Mouse (Mus musculus): Measurements from ENCODE around the gene Tbc1d20. TPM values are rescaled to one million over a fixed set of nuclear protein-coding genes. Genes with fewer than 3 reads are reported as not detected.

Gene Tbc1d20
- polyA plus RNA-seq, 1 experiment, result 42.7 TPM

DNA sequence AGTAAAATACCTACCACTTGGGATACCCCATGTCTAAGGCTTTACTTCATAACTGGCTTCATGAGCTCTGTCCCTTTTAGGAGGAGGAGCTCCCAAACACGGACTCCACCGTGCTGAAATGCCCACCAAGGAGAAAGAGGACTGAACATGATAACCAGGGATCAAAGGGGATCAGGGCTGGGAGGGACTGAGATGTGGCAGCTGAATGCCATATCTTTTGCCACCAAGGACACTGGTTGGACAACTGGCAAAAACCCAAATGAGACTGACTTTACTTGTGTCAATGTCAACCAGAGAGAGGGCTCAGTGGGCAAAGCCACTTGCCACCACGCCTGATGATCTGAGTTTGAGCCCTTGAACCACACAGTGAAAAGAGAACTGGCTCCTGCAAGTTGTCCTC, 31.2 kb downstream of the Tbc1d20 start:
- no peak for DNase-seq (ENCODE audit: extremely low spot score in 1 of 2, low spot score in 1 of 2)

DNA sequence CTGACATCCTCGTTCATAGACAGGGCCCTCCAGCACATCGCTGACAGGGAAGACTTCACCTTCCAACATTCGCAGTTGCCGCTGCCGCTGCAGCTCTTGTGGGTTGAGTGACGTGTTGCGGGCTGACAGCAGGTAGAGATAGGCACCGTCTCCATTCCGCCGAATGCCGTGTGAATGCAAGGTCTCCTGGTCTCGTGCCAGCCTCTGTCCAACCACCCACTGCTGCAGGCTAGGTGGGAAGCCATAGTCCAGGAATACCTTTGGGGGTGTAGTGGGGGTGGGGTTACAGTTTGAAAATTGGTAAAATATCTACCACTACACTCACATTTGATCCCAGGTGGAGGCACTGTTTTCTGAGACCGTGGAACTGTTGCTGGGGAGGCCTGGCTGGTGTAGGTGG, 32.5 kb downstream of the Tbc1d20 start:
- no peak for DNase-seq (ENCODE audit: extremely low spot score in 1 of 2, low spot score in 1 of 2)

DNA sequence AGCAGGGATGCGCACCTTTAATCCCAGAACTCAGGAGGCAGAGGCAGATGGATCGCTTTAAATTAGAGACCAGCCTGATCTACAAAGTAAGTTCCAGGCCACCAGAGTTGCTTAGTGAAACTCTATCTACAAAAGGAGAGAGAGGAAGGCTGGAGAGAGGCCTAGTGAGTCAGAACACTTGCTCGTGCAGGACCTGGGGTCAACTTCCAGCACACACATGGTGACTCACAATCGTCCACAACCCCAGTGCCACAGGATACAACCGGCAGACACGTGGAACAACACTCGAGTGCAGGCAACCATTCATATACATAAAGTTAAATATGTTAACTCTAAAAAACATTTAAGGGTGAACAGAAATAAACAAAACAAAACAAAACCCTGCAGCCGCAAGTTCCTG, 33.0 kb downstream of the Tbc1d20 start:
- no peak for DNase-seq (ENCODE audit: extremely low spot score in 1 of 2, low spot score in 1 of 2)

DNA sequence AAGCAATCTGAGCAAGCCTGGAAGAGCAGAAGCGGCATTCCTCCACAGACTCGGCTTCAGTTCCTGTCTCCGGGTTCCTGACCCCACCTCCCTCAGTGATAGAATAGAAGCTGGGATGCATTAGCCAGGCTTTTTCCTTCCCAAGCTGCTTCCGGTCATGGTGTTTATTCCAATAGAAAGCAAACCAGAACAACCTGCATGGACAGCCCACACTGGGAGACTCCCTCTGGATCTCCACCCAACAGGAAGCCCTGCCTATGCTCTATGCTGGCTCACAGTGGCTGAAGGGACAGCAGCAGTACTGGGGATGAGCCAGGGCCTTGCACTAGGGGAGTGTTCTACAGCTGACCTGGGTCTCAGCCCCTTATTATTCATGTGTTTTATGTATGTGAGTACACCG, 34.4 kb downstream of the Tbc1d20 start:
- no peak for DNase-seq (ENCODE audit: extremely low spot score in 1 of 2, low spot score in 1 of 2)

DNA sequence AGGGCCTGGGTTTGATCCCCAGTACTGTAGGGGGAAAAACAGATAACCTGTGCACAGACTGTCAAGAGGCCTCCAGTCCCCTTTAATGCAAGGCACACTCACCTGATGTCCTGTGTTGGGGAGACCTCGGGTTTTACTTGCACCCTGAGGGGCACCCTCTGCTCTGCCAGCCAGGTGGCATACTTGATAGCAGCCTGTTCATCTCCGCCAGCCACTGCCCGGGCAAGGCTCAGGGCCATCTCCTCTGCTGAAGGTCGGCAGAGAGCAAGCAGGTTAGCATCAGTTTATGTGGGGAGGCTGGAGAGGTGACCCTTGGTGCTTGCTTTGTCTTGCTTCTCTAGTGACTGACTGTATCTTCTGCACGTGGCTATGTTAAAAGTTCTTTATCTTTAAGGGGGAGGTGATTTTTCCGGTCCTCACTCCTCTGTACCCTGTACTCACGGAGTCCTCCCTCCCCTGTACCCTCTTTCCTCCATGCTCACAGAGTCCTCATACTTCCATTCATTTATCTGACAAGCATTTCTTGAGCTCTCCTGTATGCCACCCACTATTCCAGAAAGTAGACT, 37.3 kb downstream of the Tbc1d20 start:
- DNase-seq (ENCODE audit: extremely low spot score in 1 of 2, low spot score in 1 of 2), result no peak

DNA sequence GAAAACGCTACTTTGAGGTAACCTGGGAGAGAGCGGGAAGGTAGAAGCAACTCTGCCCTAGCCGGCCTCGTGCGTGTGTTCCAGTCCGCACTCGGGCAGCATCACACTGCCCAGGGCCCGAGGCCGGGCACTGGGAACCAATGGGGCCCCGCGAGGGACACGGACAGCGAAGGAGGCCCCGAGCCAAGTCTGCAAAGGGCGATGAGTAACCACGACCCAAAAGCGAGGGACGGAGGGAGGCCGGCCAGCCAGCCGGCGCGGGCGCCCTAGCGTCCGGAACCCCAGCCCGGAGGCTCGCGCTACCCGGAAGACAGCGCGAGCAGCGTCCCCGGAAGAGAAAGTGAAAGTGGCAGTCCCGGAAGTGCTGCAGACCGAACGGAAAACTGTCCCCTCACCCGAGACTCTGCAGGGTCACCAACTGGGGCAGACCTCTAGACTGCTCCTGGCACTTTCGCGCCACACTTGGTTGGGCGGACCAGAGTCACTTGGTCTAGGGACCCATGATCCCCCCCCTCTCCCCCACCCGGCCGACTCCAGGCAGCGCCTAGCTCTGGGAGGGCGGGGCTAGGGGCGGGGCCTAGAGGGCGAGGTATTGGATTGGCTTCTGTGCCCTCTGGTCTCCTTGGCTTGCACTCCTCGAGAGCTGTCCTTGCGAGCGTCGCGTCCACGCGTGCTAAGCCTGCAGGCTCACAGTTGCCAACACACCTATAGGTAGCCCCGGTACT, 38.6 kb downstream of the Tbc1d20 start, which contains the start of gene Rbck1:
Gene Rbck1, minus strand, starts transcription at position 553 of the 725 bp plus-strand sequence.
- DNase-seq (ENCODE audit: extremely low spot score in 1 of 2, low spot score in 1 of 2), result peak; percentile 84

DNA sequence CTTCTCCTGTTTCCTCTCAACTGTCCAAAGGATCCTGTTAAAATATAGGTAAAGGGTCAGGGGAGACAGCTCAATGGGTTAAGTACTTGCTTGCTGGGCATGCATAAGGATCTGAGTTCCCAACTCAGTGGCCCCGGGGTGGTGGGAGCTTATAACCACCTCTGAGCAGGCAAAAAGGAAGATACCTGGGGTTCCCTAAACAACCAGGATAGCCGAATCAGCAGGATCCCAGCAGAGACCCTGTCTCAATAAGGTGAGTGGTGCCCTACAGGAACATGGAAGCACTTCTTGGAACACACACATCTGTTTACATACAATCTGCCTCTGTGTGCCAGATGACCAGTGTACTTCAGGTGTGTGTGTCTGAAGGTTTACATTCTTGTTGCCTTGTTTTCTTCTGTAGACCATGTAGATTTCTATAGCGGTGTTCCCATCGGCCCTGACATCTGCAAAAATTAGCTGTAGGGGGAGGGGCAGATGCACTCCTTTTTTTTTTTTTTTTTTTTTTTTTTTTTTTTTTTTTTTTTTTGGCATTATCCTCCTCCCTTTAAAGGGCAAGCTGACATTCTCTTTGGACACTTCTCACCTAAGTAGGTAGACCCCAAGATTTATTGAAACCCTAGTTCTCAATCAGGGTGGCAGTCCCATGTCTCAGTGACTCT, 39.8 kb downstream of the Tbc1d20 start:
- no peak for DNase-seq (ENCODE audit: extremely low spot score in 1 of 2, low spot score in 1 of 2)

DNA sequence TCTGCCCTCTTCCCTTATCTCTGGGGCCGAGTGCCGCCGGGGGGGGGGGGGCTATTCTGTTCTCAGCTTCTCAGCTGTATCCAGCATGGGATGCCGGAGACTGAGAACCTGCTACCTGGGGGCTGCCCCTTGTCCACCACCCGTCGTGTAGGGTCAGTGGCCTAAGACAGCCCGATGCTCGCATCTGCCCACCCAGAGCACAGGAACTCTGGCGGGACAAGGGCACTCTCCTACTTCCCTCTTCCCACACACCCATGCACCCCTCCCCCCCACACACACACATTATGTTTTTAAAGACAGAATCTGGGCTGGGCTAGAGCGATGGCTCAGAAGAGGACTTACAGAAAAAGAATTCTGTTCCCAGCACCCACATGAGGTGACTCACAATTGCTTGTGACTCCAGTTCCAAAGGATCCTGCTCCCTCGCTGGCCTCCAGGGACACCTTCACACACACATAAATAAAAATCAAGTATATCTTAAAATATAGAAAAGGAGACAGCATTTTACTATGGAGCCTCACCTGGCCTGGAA, 41.7 kb downstream of the Tbc1d20 start:
- peak in 1 of 2 experiments; percentile 26 for DNase-seq (ENCODE audit: extremely low spot score in 1 of 2, low spot score in 1 of 2)

DNA sequence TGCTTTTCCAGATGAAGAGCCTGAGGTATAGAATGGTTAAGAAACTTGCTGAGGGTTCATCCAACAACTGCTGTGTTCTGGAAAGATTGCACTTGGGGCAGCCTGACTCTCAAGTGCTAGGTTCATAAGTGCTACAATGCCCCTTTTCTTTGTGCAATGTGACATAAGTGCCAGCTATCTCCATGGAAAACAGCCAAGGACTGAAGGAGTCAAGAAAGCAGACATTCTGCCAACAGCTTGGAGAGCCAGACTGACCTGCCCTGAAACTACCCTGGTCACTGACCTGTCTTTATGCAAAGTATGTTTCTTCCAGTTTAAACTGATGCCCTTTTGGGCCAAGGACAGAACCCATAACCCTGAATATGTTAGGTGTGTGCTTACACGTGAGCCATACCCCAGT, 43.2 kb downstream of the Tbc1d20 start:
- DNase-seq (ENCODE audit: extremely low spot score in 1 of 2, low spot score in 1 of 2), result no peak

DNA sequence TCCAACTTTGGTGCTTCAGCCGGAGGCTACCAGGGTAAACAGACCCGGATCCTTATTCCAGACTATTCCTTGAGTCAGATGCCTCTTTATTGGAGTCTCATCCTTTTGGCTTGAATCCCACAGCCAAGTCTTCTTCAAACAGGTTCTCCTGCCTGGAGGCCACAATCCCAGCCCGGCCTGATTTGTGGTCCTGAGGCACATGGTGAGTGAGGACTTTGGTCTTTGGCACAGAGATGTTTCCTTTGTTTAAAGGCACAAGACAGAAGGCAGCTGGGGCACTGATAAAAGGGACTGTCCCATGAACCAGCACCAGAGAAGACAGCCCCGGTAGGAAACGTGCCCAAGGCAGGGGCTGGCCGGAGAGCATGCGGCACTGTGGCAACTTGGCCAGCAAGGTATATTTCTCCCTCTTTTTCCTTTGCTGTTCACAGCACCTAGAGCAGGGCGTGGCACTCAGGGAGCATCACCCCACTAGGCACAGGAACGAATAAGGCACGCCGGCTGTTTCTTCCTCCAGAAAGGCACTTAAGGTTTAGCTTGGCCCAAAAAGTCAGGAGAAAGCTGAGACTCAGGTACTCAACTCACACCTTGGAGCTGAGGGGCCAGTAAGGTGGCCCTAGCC, 44.1 kb downstream of the Tbc1d20 start:
- DNase-seq (ENCODE audit: extremely low spot score in 1 of 2, low spot score in 1 of 2), result no peak

DNA sequence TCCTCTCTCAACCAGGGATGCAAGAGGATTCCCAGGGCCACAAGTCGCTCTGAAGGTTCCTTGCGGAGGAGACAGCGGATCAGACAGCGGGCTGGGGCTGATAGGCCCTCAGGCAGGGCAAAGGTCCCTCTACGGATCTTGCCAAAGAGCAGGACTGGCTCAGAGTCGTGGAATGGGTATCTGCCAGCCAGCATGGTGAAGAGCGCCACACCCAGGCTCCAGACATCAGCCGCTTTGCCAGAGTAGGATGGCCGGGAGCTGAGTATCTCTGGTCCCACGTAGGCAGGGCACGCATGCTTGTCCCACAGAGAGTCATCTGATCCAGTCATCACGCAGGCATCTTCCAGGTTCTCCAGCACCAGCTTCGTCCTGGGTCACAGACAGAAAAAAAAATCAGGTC, 44.7 kb downstream of the Tbc1d20 start:
- DNase-seq (ENCODE audit: extremely low spot score in 1 of 2, low spot score in 1 of 2), result no peak

DNA sequence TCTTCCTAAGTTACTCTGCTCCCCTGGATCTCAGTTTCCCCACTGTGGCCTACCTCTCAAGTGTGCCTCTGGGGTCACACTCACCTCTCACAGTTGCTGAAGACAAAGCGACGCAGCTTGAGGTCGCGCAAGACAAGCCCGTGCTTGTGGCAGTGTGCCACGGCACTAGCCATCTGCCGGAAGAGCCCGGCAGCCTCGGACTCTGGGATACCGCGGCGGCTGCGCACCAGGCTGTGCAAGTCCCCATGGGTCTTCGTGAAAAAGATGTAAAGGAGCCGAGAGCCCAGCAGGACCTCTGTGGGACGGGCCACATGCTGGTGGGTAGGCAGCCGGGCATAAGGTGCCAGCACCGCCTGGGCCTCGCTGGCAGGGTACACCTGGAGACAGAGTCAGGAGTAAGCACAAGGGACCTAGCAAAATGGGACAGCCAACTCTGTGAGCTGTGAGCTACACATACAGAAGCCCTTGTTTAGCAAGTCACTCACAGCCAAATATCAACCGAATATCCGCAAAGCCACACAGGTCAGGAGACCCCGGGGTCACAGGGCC, 46.1 kb downstream of the Tbc1d20 start:
- no peak for DNase-seq (ENCODE audit: extremely low spot score in 1 of 2, low spot score in 1 of 2)

DNA sequence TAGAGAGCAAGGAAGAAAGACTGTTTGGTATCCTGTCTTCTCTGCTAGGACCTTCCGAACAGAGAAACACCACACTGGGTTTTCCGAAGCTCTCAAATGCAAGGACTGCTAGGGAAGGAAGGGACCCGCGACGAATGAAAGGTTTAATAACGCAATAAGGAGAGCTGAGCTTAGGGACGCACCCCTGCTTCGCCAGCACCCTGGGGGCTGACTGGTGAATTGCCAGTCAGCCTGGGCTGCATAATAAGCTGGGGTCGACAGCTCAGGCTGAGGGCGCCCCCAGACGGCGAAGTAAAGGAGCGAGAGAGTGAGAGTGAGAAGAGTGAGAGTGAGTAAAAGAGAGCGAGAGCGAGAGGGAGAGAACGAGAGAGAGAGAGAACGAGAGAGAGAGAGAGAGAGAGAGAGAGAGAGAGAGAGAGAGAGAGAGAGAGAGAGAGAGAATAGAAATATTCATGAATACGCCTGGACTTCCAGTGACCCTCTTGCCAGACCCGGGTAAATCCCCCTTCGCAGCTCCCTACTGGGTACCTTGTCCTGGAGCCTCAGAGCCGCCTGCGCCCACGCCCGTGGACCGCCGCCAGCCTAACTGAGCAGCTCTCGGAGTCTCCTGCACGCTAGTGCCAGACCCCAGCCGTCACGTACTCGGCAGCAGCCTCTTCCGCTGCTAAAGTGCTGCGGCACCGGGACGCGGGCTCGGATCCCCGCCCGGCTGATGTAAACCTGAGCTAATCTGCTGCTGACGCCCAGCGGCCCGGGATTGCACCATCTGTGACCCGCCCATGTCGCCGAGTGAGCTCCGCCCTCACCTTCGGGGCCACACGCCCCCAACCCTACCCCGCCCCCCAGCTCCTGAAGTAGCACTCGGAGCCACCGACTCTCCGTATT, 49.9 kb downstream of the Tbc1d20 start, which contains the start of gene Trib3:
Gene Trib3, minus strand, starts transcription at position 704 of the 885 bp plus-strand sequence.
- peak; percentile 25 to 73 for DNase-seq (ENCODE audit: extremely low spot score in 1 of 2, low spot score in 1 of 2)

DNA sequence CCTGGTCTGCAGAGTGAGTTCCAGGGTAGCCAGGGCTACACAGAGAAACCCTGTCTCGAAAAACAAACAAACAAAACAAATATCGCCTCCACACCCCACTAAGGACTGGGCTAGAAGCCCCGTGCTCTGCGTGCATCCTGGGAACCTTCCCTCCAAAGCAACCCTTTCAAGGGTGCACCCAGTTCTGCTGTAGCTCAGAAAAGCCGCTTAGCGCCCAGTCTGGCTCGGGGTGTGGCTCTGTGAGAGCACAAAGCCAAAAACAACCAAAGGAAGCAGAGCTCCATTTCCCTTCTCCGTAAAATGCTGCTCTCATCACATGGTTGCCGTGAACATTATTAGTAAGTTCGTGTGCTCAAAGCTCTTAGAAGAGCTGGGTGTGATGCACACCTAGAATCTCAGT, 50.7 kb downstream of the Tbc1d20 start:
- DNase-seq (ENCODE audit: extremely low spot score in 1 of 2, low spot score in 1 of 2), result no peak

DNA sequence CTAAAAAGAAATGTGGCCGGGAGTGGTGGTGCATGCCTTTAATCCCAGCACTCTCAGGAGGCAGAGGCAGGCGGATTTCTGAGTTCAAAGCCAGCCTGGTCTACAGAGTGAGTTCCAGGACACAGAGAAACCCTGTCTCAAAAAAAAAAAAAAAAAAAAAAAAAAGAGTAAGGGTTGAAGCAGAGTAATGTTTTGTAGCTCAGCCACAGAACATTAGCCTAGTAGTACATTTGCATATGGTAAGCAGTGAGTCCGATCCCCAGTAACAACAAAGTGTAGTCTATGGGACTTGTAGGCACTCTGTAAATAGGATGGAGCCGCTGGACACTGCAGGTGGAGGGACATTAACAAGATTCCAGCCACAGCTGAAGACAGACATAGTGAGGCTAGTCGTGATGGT, 51.3 kb downstream of the Tbc1d20 start:
- no peak for DNase-seq (ENCODE audit: extremely low spot score in 1 of 2, low spot score in 1 of 2)

DNA sequence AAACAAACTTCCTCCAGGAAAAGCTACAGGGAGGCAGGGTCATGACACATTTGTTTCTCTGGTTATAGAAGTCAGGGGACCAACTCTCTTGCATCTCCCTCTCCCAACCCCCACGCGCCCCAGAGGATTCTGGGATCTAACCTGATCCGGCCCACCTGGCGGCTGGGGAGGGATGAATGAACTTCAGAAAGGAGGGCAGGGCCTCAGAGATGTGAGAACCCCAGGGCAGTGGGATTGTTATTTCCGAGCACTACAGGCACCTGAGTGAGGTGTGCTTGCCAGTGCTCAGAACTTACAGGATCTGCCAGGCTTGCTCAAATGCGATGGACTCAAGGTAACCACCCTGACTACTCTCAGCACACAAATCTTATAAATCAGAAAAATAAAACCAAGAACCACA, 51.8 kb downstream of the Tbc1d20 start:
- DNase-seq (ENCODE audit: extremely low spot score in 1 of 2, low spot score in 1 of 2), result no peak

DNA sequence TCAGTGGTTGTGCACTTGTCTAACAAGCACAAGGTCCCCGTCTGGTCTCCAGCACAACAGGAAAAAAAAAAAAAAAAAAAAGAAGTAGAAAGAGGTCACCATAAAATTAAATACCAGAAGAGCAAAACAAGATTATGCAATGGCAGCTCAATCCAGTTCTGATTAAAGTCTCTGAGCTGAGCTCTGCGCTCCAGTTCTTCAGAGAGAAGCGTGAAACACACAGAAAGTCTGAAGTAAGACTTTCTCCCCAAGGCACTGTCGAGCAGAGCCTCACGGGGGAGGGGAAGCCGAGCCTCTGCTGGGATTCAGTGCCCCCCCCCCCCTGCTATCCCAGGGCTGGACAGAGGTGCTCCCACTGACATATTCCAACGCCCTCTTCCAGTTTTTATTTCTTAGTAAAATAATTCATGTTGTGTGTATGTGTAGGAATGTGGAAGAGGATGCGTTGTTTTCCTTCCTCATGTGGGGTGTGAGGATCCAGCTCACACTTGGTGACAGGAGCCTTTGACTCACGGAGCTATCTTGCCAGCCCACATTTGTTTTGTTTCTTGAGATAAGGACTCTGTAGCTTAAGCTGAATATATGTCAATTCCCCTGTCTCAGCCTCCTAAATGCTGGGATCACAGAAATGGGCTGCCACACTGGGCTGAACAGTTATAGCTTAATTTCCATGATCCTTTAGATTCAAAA, 53.3 kb downstream of the Tbc1d20 start:
- no peak for DNase-seq (ENCODE audit: extremely low spot score in 1 of 2, low spot score in 1 of 2)

DNA sequence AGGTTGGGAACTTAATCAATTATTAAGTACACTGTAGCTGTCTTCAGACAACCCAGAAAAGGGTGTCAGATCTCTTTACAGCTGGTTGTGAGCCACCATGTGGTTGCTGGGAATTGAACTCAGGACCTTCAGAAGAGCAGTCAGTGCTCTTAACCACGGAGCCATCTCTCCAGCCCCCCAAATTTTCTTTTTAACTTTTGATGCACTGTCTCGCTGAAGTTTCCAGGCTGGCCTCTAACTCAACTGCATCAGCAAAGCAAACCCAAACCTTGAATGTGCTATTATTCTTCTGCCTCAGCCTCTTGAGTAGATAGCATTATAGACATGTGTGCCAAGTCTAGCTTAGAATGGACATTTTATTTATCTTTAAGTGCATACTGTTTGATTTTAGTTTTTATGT, 54.1 kb downstream of the Tbc1d20 start:
- no peak for DNase-seq (ENCODE audit: extremely low spot score in 1 of 2, low spot score in 1 of 2)

DNA sequence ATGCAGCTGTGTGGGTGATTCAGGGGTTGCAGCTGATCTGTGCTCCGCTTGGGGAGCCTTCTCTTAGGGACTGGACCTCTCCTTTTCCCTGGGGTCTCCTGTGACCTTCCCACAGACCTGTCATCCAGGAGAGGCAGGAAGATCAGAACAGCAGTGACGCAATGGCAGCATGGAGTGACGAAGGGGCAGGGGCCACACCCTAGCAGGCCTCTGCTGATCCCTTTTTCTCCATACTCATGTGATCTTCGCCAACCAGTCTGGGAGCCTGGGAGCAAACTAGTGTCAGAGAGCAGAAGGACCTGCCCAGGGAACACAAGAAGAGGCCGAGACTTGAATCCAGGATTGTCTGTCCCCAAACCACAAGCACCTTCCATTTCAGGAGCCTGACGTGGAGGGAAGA, 55.6 kb downstream of the Tbc1d20 start:
- DNase-seq (ENCODE audit: extremely low spot score in 1 of 2, low spot score in 1 of 2), result no peak
